Mouse (Mus musculus) myocyte (in vitro differentiated cells): ENCODE data around the gene Tulp1. TPM values are rescaled to one million over a fixed set of nuclear protein-coding genes. Genes with fewer than 3 reads are reported as not detected.
"Not testable (repeated sequence)": the region's sequence is repeated elsewhere in the genome, so short reads cannot be mapped to it uniquely, and the experiment has no call there.

Source experiments
- H3K27me3 ChIP-seq: one replicate; pipeline ENCODE4 v1.6.1; 2011; ENCODE audit not compliant: control insufficient read depth, insufficient read depth, insufficient read length
- H3K36me3 ChIP-seq: one replicate; pipeline ENCODE4 v1.6.1; 2011; ENCODE audit not compliant: control insufficient read depth, insufficient read depth
- H3K4me2 ChIP-seq: one replicate; pipeline ENCODE4 v1.6.1; 2011; ENCODE audit warnings: low read depth, control low read depth
- H3K4me3 ChIP-seq: one replicate; pipeline ENCODE4 v1.5.1; 2011; ENCODE audit warnings: mild to moderate bottlenecking, control low read depth, moderate library complexity
- H3K79me2 ChIP-seq: one replicate; pipeline ENCODE4 v1.6.1; 2011; ENCODE audit not compliant: control insufficient read depth, insufficient read depth
- H3ac ChIP-seq: one replicate; pipeline ENCODE4 v1.6.1; 2011; ENCODE audit not compliant: control insufficient read depth, insufficient read length
- CEBPB ChIP-seq: IDR thresholded peaks from 2 replicates; pipeline ENCODE4 v1.6.1; 2011; ENCODE audit warnings: mild to moderate bottlenecking, moderate library complexity; ENCODE audit not compliant: poor library complexity, insufficient read depth, severe bottlenecking
- E2F4 ChIP-seq: IDR thresholded peaks from one replicate; pipeline ENCODE4 v1.6.1; 2011; ENCODE audit warnings: mild to moderate bottlenecking, control low read depth, moderate library complexity; ENCODE audit not compliant: insufficient read depth
- MAX ChIP-seq: IDR thresholded peaks from one replicate; pipeline ENCODE4 v1.6.1; 2011; ENCODE audit warnings: low read depth, mild to moderate bottlenecking, control low read depth
- MYOD1 ChIP-seq, 3 experiments: IDR thresholded peaks; one replicate each; pipeline ENCODE4 v1.6.1; 2011; ENCODE audit warnings: control low read depth in 2 of 3, low read depth in 2 of 3, mild to moderate bottlenecking in 2 of 3, moderate library complexity in 1 of 3; ENCODE audit not compliant: insufficient read length in 2 of 3, control insufficient read depth in 1 of 3
- MYOG ChIP-seq, 3 experiments: IDR thresholded peaks; one replicate each; pipeline ENCODE4 v1.6.1; 2011; ENCODE audit warnings: control low read depth in 2 of 3, low read depth in 2 of 3, mild to moderate bottlenecking in 2 of 3; ENCODE audit not compliant: insufficient read length in 2 of 3, control insufficient read depth in 1 of 3, insufficient read depth in 1 of 3
- POLR2A ChIP-seq: IDR thresholded peaks from one replicate; pipeline ENCODE4 v1.6.1; 2011; ENCODE audit warnings: low read depth, mild to moderate bottlenecking, control low read depth, moderate library complexity; ENCODE audit not compliant: insufficient read length
- POLR2AphosphoS2 ChIP-seq: IDR thresholded peaks from one replicate; pipeline ENCODE4 v1.6.1; 2011; ENCODE audit warnings: low read depth, control low read depth; ENCODE audit not compliant: insufficient read length
- REST ChIP-seq: IDR thresholded peaks from one replicate; pipeline ENCODE4 v1.6.1; 2011; ENCODE audit warnings: mild to moderate bottlenecking, control low read depth, moderate library complexity; ENCODE audit not compliant: insufficient read depth, insufficient read length
- SRF ChIP-seq: IDR thresholded peaks from one replicate; pipeline ENCODE4 v1.6.1; 2011; ENCODE audit warnings: low read depth; ENCODE audit not compliant: control insufficient read depth, insufficient read length
- TCF12 ChIP-seq: IDR thresholded peaks from one replicate; pipeline ENCODE4 v1.6.1; 2011; ENCODE audit warnings: mild to moderate bottlenecking, control low read depth; ENCODE audit not compliant: poor library complexity, insufficient read depth, severe bottlenecking
- TCF3 ChIP-seq: IDR thresholded peaks from one replicate; pipeline ENCODE4 v1.6.1; 2011; ENCODE audit warnings: low read depth, control low read depth; ENCODE audit not compliant: insufficient read length
- USF1 ChIP-seq: IDR thresholded peaks from one replicate; pipeline ENCODE4 v1.6.1; 2011; ENCODE audit warnings: low read depth, mild to moderate bottlenecking, control low read depth, moderate library complexity
- polyA plus RNA-seq: library from polyadenylated mRNA; unstranded; fragments of >200 nt; fragmentation: generic; extraction: Trizol; gene quantifications from one replicate; pipeline ENCODE4 v1.2.1, GENCODE M21; 2012; ENCODE audit warnings: missing spikeins

The Tulp1 gene
- polyA plus RNA-seq, 1 experiment = not detected

GRCm38 (mm10) chr17:28406471-28406870, 41.4 kb upstream of the Tulp1 start:
- peaks cover 3% of the 10 kb centered on the region for H3K36me3 ChIP-seq
- H3K4me3 ChIP-seq = no peak overlapping the region
- no peak overlapping the region for H3K4me2 ChIP-seq
- no peak for TF ChIP-seq MYOD1 (IDR thresholded peaks at IDR 0.05; ENCODE audit: control insufficient read depth in 1 of 3, insufficient read length in 2 of 3, low read depth in 2 of 3)
- TF ChIP-seq REST = no peak
- TF ChIP-seq POLR2AphosphoS2 = no peak
- no peak for TF ChIP-seq TCF12
- TF ChIP-seq TCF3 = no peak
- no peak for TF ChIP-seq POLR2A
- no peak overlapping the region for H3ac ChIP-seq
- H3K27me3 ChIP-seq = no peaks in the 10 kb centered on the region
- no peaks in the 10 kb centered on the region for H3K79me2 ChIP-seq

- not testable (repeated sequence) for H3K36me3 ChIP-seq, H3K27me3 ChIP-seq, H3ac ChIP-seq, H3K79me2 ChIP-seq, H3K4me3 ChIP-seq, H3K4me2 ChIP-seq
These were observed 39.7 kb upstream of the Tulp1 start for GRCm38 (mm10) chr17:28404745-28405144.

- no peaks in the 10 kb centered on the region for H3K27me3 ChIP-seq
- H3ac ChIP-seq = no peak overlapping the region
- no peak for TF ChIP-seq POLR2AphosphoS2
- no peak for TF ChIP-seq E2F4
- TF ChIP-seq SRF = no peak
- no peak for TF ChIP-seq REST
- no peak for TF ChIP-seq TCF12
- no peak overlapping the region for H3K4me2 ChIP-seq
- no peaks in the 10 kb centered on the region for H3K79me2 ChIP-seq
- H3K36me3 ChIP-seq = peaks cover 3% of the 10 kb centered on the region
- no peak overlapping the region for H3K4me3 ChIP-seq
These were observed 39.3 kb upstream of the Tulp1 start for GRCm38 (mm10) chr17:28404301-28404700.

GRCm38 (mm10) chr17:28394994-28395393, 30.0 kb upstream of the Tulp1 start:
- Histone ChIP-seq H3K4me3 (no peak overlapping the region), H3ac (no peak overlapping the region), H3K4me2 (no peak overlapping the region), H3K36me3 (no peaks in the 10 kb centered on the region), H3K79me2 (no peaks in the 10 kb centered on the region), H3K27me3 (no peaks in the 10 kb centered on the region)
- TF ChIP-seq MYOD1 (IDR thresholded peaks at IDR 0.05; ENCODE audit: control insufficient read depth in 1 of 3, insufficient read length in 2 of 3, low read depth in 2 of 3) = no peak
- TF ChIP-seq TCF12 = no peak
- no peak for TF ChIP-seq REST
- no peak for TF ChIP-seq E2F4
- no peak for TF ChIP-seq POLR2A
- no peak for TF ChIP-seq CEBPB
- no peak for TF ChIP-seq POLR2AphosphoS2
- no peak for TF ChIP-seq MYOG (IDR thresholded peaks at IDR 0.05; ENCODE audit: control insufficient read depth in 1 of 3, insufficient read depth in 1 of 3, insufficient read length in 2 of 3, low read depth in 2 of 3)
- TF ChIP-seq SRF = no peak
- no peak for TF ChIP-seq USF1
- TF ChIP-seq TCF3 = no peak
- no peak for TF ChIP-seq MAX

- peak overlapping the region; percentile 18 for H3K4me2 ChIP-seq
- no peaks in the 10 kb centered on the region for H3K27me3 ChIP-seq
- no peaks in the 10 kb centered on the region for H3K79me2 ChIP-seq
- H3K4me3 ChIP-seq = no peak overlapping the region
- no peak overlapping the region for H3ac ChIP-seq
- no peak for TF ChIP-seq USF1
- TF ChIP-seq POLR2AphosphoS2 = no peak
- no peak for TF ChIP-seq REST
- no peak for TF ChIP-seq SRF
- TF ChIP-seq TCF12 = no peak
- no peak for TF ChIP-seq TCF3
- no peak for TF ChIP-seq MAX
- TF ChIP-seq E2F4 = no peak
- no peak for TF ChIP-seq CEBPB
- TF ChIP-seq MYOG (IDR thresholded peaks at IDR 0.05; ENCODE audit: control insufficient read depth in 1 of 3, insufficient read depth in 1 of 3, insufficient read length in 2 of 3, low read depth in 2 of 3) = no peak
- no peak for TF ChIP-seq MYOD1 (IDR thresholded peaks at IDR 0.05; ENCODE audit: control insufficient read depth in 1 of 3, insufficient read length in 2 of 3, low read depth in 2 of 3)
- TF ChIP-seq POLR2A = no peak
- no peaks in the 10 kb centered on the region for H3K36me3 ChIP-seq
These were observed 29.2 kb upstream of the Tulp1 start for GRCm38 (mm10) chr17:28394051-28394765.
